Mouse (Mus musculus) kidney, postnatal 0 days (tissue): ENCODE results near the gene Hopx. TPM values are rescaled to one million over a fixed set of nuclear protein-coding genes. Genes with fewer than 3 reads are reported as not detected.

ENCODE experiments used
- ATAC-seq: fragments of 200-750 bp; cut with Nextera tagmentation; replicated peaks from 2 replicates; pipeline ENCODE4 v1.8.0; 2017; ENCODE audit warnings: low read depth, moderate number of reproducible peaks, moderate TSS enrichment, moderate library complexity; ENCODE audit not compliant: low FRiP score
- DNase-seq: peaks from one replicate; pipeline ENCODE4 v3.0.0-alpha.2; 2016; ENCODE audit warnings: low spot score
- H3K27ac ChIP-seq: fragments of 300-500 bp; sonication (generic); 2 replicates; pipeline ENCODE4 v1.5.1; 2014; ENCODE audit warnings: mild to moderate bottlenecking
- H3K27me3 ChIP-seq: fragments of 300-500 bp; sonication (generic); 2 replicates; pipeline ENCODE4 v1.6.1; 2014; ENCODE audit warnings: low read length, mixed read lengths; ENCODE audit not compliant: insufficient read depth
- H3K36me3 ChIP-seq: fragments of 300-500 bp; sonication (generic); 2 replicates; pipeline ENCODE4 v1.6.1; 2014; ENCODE audit warnings: low read length, mixed read lengths; ENCODE audit not compliant: insufficient read depth
- H3K4me1 ChIP-seq: fragments of 300-500 bp; sonication (generic); replicated peaks from 2 replicates; pipeline ENCODE4 v1.6.1; 2014; ENCODE audit warnings: antibody characterized with exemption, low read length, mixed read lengths; ENCODE audit not compliant: insufficient read depth
- H3K4me2 ChIP-seq: fragments of 300-500 bp; sonication (generic); 2 replicates; pipeline ENCODE4 v1.6.1; 2014; ENCODE audit warnings: mild to moderate bottlenecking, low read length, moderate library complexity, mixed read lengths
- H3K4me3 ChIP-seq: fragments of 300-500 bp; sonication (generic); replicated peaks from 2 replicates; pipeline ENCODE4 v1.5.1; 2014; ENCODE audit warnings: low read depth, low read length
- H3K9ac ChIP-seq: fragments of 300-500 bp; sonication (generic); 2 replicates; pipeline ENCODE4 v1.6.1; 2014; ENCODE audit warnings: low read depth, low read length
- H3K9me3 ChIP-seq: fragments of 300-500 bp; sonication (generic); replicated peaks from 2 replicates; pipeline ENCODE4 v1.6.1; 2016; ENCODE audit warnings: low read length, inconsistent platforms, mixed read lengths
- CTCF ChIP-seq: IDR thresholded peaks from 2 replicates; pipeline ENCODE4 v1.5.1; 2016; ENCODE audit warnings: antibody characterized with exemption, low read depth, mild to moderate bottlenecking, moderate library complexity
- WGBS: fragments of 180-500 bp; shearing (Covaris S2); extraction: QIAGEN DNeasy Blood & Tissue Kit; methylation state at CpG from one replicate; pipeline ENCODE4 v1.1.7; 2014; 5-methylcytosine and 5-hydroxymethylcytosine counted together
- polyA plus RNA-seq: library from polyadenylated mRNA; unstranded; fragments of >200 nt; fragmentation: Nextera tagmentation; extraction: Ambion mirVana; gene quantifications from 2 replicates; pipeline ENCODE4 v1.2.1, GENCODE M21; 2015

Gene Hopx
- polyA plus RNA-seq, 1 experiment from 2014 or later, result 3.9 TPM

DNA sequence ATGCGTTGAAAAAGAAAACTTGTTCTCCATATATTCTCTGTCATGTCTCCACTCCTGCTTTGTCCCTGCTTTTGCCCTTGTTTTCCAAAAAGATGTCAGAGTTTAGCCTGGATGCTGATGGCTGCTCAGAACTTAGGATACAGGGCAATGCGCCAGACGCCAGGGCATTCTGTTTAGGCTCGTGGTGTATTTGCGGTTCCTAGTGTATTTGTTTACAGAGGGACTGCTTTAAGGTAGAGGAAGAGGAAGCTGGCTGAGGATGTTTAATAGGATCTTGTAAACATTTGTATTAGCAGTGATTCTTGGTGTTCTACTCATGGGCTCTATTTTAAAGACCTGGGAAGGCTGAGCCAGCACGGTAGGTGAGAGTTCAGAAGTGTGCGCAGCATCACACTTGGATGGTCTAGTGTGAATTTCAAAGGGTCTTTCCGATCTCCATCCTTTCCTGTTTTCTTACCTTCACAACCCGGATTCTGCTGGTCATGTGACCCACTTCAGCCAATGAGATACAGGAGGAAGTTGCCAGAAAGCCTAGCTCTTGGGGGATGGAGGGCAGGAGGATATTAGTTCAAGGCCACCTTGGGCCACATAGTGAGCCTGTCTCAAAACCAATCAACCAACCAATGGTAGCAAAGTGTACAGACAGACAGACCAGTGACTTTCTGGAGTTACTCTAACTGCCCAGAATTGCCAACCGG is 29.0 kb downstream of the Hopx start:
- no peak for TF ChIP-seq CTCF
- H3K9me3 ChIP-seq, result no peaks in the 10 kb centered on the region
- no peak overlapping the region for H3K9ac ChIP-seq
- H3K4me2 ChIP-seq, result no peak overlapping the region
- H3K4me1 ChIP-seq, result no peaks in the 10 kb centered on the region
- H3K27me3 ChIP-seq, result no peaks in the 10 kb centered on the region
- H3K36me3 ChIP-seq, result no peaks in the 10 kb centered on the region
- no peak overlapping the region for H3K4me3 ChIP-seq
- no peak overlapping the region for H3K27ac ChIP-seq
- WGBS, result 84% methylated on average over 10 of the region's 10 CpGs
- DNase-seq (no peak), ATAC-seq (no peak)

DNA sequence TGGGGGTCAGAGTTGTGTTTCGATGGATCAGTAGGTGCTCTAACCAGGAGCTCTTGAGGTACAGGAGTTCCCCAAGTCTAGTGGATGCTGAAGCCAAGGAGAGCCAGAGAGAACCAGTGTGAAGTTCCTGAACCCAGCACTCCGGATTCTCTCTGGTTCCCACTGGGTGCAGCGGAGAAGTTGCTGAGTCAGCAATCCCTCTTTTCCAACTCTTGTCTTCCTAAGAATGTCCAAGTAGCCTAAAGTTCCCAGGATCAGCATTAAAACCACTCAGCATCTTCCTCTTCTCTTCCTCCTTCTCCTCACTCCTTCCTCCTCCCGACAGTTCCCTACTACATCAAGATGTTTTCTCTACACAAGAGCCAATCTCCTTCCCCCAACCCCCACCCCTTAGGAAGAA is 30.5 kb downstream of the Hopx start:
- Histone ChIP-seq H3K27ac (no peak overlapping the region), H3K36me3 (no peaks in the 10 kb centered on the region), H3K4me2 (no peak overlapping the region), H3K27me3 (no peaks in the 10 kb centered on the region), H3K9me3 (no peaks in the 10 kb centered on the region), H3K9ac (no peak overlapping the region), H3K4me3 (no peak overlapping the region), H3K4me1 (no peaks in the 10 kb centered on the region)
- no peak for ATAC-seq
- DNase-seq, result no peak
- no peak for TF ChIP-seq CTCF
- 89% methylated on average over 4 of the region's 4 CpGs for WGBS

DNA sequence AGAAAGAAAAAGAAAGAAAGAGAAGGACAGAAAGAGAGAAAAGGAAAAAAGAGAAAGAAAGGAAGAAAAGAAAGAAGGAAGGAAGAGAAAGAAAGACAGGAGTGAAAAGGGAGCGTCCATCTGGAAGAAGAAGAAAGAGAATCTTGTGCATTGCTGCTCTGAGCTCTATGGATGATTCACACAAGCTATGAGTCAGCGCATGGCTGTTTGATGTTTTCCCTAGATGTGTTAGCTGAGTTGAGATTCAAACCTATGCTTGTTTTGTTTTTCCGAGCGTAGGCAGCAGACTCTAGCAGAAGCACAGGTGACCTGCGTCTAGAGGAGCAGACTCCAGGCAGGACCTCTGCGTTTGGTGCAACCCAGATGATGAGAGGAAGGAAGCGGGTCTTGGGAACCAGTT is 32.2 kb downstream of the Hopx start:
- Histone ChIP-seq H3K36me3 (no peaks in the 10 kb centered on the region), H3K4me1 (no peaks in the 10 kb centered on the region), H3K4me3 (no peak overlapping the region), H3K27me3 (no peaks in the 10 kb centered on the region), H3K9ac (no peak overlapping the region), H3K9me3 (no peaks in the 10 kb centered on the region), H3K4me2 (no peak overlapping the region), H3K27ac (no peak overlapping the region)
- 71% methylated on average over 7 of the region's 7 CpGs for WGBS
- no peak for TF ChIP-seq CTCF
- ATAC-seq (no peak), DNase-seq (no peak)

DNA sequence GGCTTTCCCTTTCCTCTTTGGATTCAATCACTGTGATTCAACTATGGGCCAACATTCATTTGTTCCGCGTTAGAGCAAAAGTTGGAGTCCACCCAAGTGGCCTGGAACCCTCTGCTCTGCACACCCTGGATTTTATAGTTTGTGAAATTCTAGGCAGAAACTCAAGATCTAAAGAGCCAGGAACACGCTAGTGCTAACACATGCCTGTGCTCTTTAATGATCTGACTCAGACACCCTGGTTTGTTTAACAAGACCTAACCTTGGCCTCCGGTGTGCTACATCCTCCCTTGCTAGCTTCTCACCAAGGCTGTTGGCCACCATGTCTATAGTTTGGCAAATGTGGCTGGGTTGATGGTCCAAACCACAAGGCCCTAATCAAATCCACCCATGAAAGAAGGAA is 34.2 kb downstream of the Hopx start:
- H3K36me3 ChIP-seq, result no peaks in the 10 kb centered on the region
- H3K9ac ChIP-seq, result no peak overlapping the region
- no peak for TF ChIP-seq CTCF
- ATAC-seq, result no peak
- no peak overlapping the region for H3K27ac ChIP-seq
- H3K9me3 ChIP-seq, result no peaks in the 10 kb centered on the region
- H3K4me2 ChIP-seq, result no peak overlapping the region
- H3K4me1 ChIP-seq, result no peaks in the 10 kb centered on the region
- no peak for DNase-seq
- no peaks in the 10 kb centered on the region for H3K27me3 ChIP-seq
- H3K4me3 ChIP-seq, result no peak overlapping the region
- 80% methylated on average over 4 of the region's 4 CpGs for whole genome bisulfite sequencing

DNA sequence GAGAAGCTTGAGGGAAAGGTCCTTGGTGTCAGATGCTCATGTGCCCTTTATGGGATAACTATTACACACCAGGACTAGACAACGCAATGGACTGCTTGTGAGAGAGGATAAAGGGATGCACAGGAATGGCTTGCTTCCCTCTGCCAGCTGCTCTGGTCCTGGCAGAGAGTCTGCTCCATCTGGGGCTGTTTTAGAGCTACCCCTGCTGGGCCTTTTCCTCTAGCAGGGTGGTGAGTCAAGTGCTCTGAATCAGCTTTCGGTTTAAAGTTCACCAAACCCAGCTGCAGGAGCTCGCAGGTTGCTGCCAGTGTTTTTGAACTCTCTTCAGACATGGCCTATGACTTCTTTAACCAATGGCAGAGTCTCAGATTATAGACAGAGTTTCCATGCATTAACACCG is 39.0 kb downstream of the Hopx start:
- Histone ChIP-seq H3K9ac (no peak overlapping the region), H3K27ac (no peak overlapping the region), H3K4me2 (no peak overlapping the region), H3K9me3 (no peaks in the 10 kb centered on the region), H3K4me1 (no peaks in the 10 kb centered on the region), H3K27me3 (no peaks in the 10 kb centered on the region), H3K4me3 (no peak overlapping the region), H3K36me3 (no peaks in the 10 kb centered on the region)
- 92% methylated on average over 4 of the region's 4 CpGs for WGBS
- TF ChIP-seq CTCF, result no peak
- DNase-seq, result no peak
- no peak for ATAC-seq

DNA sequence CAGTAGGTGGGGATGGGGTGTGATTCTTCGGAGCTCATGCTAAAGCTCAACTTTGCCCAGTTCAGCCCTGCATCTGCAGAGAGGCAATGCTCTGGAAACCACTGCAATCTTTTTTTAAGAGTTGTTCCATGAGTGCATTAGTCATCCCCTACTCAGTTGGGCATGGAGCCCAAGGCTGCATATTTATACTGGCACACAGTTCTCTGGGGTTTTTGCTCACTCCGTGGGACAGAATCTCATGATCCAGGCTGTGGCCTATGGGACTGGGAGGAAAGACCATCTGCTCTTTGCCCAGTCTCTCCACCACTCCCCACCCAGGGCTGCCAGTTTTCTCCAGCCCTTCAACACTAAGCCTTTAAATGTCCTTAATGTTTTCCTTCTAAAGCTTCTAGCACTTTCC is 40.0 kb downstream of the Hopx start:
- 55% methylated on average over 2 of the region's 2 CpGs for WGBS
- no peak overlapping the region for H3K4me2 ChIP-seq
- no peak for ATAC-seq
- H3K9me3 ChIP-seq, result no peaks in the 10 kb centered on the region
- no peak overlapping the region for H3K27ac ChIP-seq
- H3K9ac ChIP-seq, result no peak overlapping the region
- no peak for TF ChIP-seq CTCF
- no peaks in the 10 kb centered on the region for H3K36me3 ChIP-seq
- no peak overlapping the region for H3K4me3 ChIP-seq
- DNase-seq, result no peak
- no peaks in the 10 kb centered on the region for H3K27me3 ChIP-seq
- H3K4me1 ChIP-seq, result no peaks in the 10 kb centered on the region

DNA sequence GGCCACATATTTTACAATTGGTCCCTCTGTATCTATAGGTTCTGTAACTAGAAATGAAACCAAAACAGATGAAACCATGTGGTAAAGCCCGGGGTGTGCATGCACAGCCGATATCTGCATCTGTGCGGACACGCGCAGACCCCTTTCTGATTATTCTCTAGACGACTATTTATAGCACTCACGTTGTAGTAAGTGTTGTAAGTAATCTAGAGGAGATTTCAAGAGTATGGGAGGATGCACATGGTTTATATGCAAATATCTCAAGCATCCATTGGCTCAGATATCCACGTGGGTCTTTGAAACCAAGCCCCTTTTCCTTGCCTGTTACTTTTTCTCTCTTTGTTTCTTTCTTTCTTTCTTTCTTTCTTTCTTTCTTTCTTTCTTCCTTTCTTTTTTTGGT is 41.1 kb downstream of the Hopx start:
- 88% methylated on average over 8 of the region's 8 CpGs for WGBS
- Histone ChIP-seq H3K27me3 (no peaks in the 10 kb centered on the region), H3K4me2 (no peak overlapping the region), H3K4me1 (no peaks in the 10 kb centered on the region), H3K36me3 (no peaks in the 10 kb centered on the region), H3K9me3 (no peaks in the 10 kb centered on the region), H3K4me3 (no peak overlapping the region), H3K27ac (no peak overlapping the region), H3K9ac (no peak overlapping the region)
- ATAC-seq (no peak), DNase-seq (no peak)
- TF ChIP-seq CTCF, result no peak
